Mouse (Mus musculus) embryonic fibroblast, embryonic 13.5 days (primary cell): ENCODE data around the gene Gm5142.

Source experiments
- CTCF ChIP-seq: IDR thresholded peaks from 2 replicates; pipeline ENCODE4 v1.5.1; 2011; ENCODE audit warnings: mild to moderate bottlenecking, control low read depth, low read length, moderate library complexity, borderline replicate concordance; ENCODE audit not compliant: insufficient read depth
- POLR2A ChIP-seq: IDR thresholded peaks from 2 replicates; pipeline ENCODE4 v1.6.1; 2011; ENCODE audit warnings: low read depth, mild to moderate bottlenecking, control low read depth, low read length, moderate library complexity

DNA sequence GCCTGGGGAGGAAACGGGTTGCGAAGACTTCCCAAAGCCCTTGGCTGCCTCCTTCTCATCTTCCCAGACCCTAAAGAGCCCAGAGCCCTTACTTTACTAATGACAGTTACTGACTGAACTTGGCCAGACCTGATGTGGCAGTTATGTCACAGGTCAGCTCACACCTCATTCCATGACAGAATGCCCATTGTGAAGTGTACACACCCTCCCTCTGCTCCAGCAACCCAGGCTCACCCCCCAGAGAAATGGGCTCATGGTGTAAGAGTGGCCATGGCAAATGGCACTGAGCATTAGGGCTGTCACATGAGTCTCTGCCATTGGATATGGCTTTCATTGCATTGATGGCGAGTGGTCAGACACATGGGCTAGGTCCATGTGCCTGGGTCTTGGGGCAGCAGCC, at the start of gene Gm5142:
- TF ChIP-seq CTCF: no peak
- no peak for TF ChIP-seq POLR2A
